Comparison of ENCODE assay signal across 10 mouse cellular contexts in the genomic region with DNA sequence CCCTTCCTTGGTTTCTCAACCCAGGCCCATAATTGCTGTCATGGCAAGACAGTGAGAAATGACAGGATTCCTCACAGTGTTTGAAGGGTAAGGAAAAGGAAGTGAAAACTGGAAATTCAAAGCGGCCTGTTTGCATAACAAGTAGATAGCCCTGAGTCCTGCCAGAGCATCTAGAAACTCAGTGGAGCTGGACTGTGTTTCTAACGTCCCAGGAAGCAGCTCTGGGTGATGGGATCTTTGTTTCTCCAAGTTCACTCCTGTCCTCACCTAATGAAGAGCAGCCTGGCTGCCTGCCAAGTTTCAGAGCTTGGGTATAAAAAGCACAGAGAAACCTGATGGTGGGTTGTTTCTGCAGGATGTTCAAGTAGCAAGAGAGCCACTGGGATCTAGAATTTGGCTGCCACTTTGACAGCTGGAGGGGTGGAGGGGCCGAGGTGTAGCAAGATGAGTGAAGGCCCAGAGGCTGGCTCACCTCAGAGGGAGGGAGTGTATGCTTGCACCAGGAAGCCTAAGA.
DNase-seq lines count a peak whose midpoint lies in the region; ATAC-seq and TF ChIP-seq lines count a peak whose summit lies in the region.
"Had no signal": no experiment of that assay in that cellular context is flagged by ENCODE, and none has a peak within 500 bp of the region (broad histone marks: within the 10 kb centered on the region; RNA-seq: fewer than 3 reads in every experiment).

No protein-coding gene starts in this region.

- peak; percentile 61 for DNase-seq in kidney, postnatal 14 days
- peak; percentile 58 for DNase-seq in ZHBTc4 (ENCODE audit: low read depth, low spot score)
- peak; percentile 53 for DNase-seq in heart, postnatal 0 days (ENCODE audit: low spot score)
- DNase-seq in lung, postnatal 36 days: peak; percentile 39
- no peak for DNase-seq in T-cell, adult 2 months (ENCODE audit: low spot score)
- DNase-seq in layer of hippocampus, postnatal 14 days (ENCODE audit: low spot score in 2 of 2): no peak
- no peak for DNase-seq in right cerebral cortex, postnatal 14 days
- DNase-seq: thymus, postnatal 36 days had no signal

- H3K4me3 ChIP-seq in kidney, embryonic 14.5 days (ENCODE audit: low read length): no peak overlapping the region
- H3K4me3 ChIP-seq in heart, postnatal 0 days (ENCODE audit: low read depth, low read length): no peak overlapping the region
- H3K4me3 ChIP-seq: megakaryocyte, embryonic 14.5 days had no signal

- TF ChIP-seq EP300 in heart, postnatal 0 days (IDR thresholded peaks at IDR 0.05; ENCODE audit: low read depth): no peak

- no peak overlapping the region for H3K4me2 ChIP-seq in kidney, embryonic 14.5 days (replicated peaks; ENCODE audit: low read depth, low read length)
- no peak overlapping the region for H3K4me2 ChIP-seq in heart, postnatal 0 days (ENCODE audit: low read depth, low read length)

- no peaks in the 10 kb centered on the region for H3K9me3 ChIP-seq in kidney, embryonic 14.5 days (ENCODE audit: control insufficient read depth, low read length)
- H3K9me3 ChIP-seq in heart, postnatal 0 days (replicated peaks; ENCODE audit: control insufficient read depth, low read length): no peaks in the 10 kb centered on the region
- H3K9me3 ChIP-seq: megakaryocyte, embryonic 14.5 days had no signal

- H3K27me3 ChIP-seq in kidney, embryonic 14.5 days (ENCODE audit: control insufficient read depth, insufficient read depth, low read length): no peaks in the 10 kb centered on the region
- no peaks in the 10 kb centered on the region for H3K27me3 ChIP-seq in heart, postnatal 0 days (ENCODE audit: control insufficient read depth, insufficient read depth, low read length)
- H3K27me3 ChIP-seq: megakaryocyte, embryonic 14.5 days had no signal

- no peaks in the 10 kb centered on the region for H3K36me3 ChIP-seq in kidney, embryonic 14.5 days (ENCODE audit: control insufficient read depth, insufficient read depth, low read length)
- H3K36me3 ChIP-seq in heart, postnatal 0 days (replicated peaks; ENCODE audit: control insufficient read depth, insufficient read depth, low read length): no peaks in the 10 kb centered on the region

- 37% methylated on average over 3 of the region's 3 CpGs for WGBS in kidney, embryonic 14.5 days
- 9% methylated on average over 3 of the region's 3 CpGs for WGBS in heart, postnatal 0 days

- H3K27ac ChIP-seq in kidney, embryonic 14.5 days (ENCODE audit: low read depth, low read length): no peak overlapping the region
- H3K27ac ChIP-seq in heart, postnatal 0 days (ENCODE audit: low read depth): peak overlapping the region; percentile 82

- H3K4me1 ChIP-seq in kidney, embryonic 14.5 days (ENCODE audit: control insufficient read depth, insufficient read depth, low read length): peaks cover 24% of the 10 kb centered on the region
- H3K4me1 ChIP-seq in heart, postnatal 0 days (ENCODE audit: control insufficient read depth, insufficient read depth): peaks cover 51% of the 10 kb centered on the region

- ATAC-seq in kidney, embryonic 14.5 days (ENCODE audit: low FRiP score, low TSS enrichment): no peak
- peak; percentile 70 for ATAC-seq in heart, postnatal 0 days (ENCODE audit: insufficient read depth, low read depth)

- H3K9ac ChIP-seq in kidney, embryonic 14.5 days (ENCODE audit: low read depth, low read length): no peak overlapping the region
- H3K9ac ChIP-seq in heart, postnatal 0 days (replicated peaks; ENCODE audit: low read depth, low read length): no peak overlapping the region; the same call in 1 of the 2 replicates

- TF ChIP-seq CTCF in heart, postnatal 0 days (IDR thresholded peaks at IDR 0.05; ENCODE audit: low read depth): no peak

Comparison
In these comparisons a context has a peak if more than half of its experiments do, and no peak if none do; other contexts are left out.
1. DNase-seq: peak in kidney, postnatal 14 days (single experiment), ZHBTc4 (single experiment), heart, postnatal 0 days (single experiment) and lung, postnatal 36 days (single experiment); none in T-cell, adult 2 months (single experiment), layer of hippocampus, postnatal 14 days (0 of 2) and right cerebral cortex, postnatal 14 days (single experiment).